Mouse (Mus musculus) ES-Bruce4 (cell line): Measurements from ENCODE around the gene Slc11a1.

Experiments
- CTCF ChIP-seq: IDR thresholded peaks from one replicate; pipeline ENCODE4 v1.8.1; 2011; ENCODE audit warnings: low read depth, low read length
- EP300 ChIP-seq: IDR thresholded peaks from 2 replicates; pipeline ENCODE4 v1.6.1; 2011; ENCODE audit warnings: low read depth, low read length; ENCODE audit not compliant: insufficient read depth
- POLR2A ChIP-seq: IDR thresholded peaks from one replicate; pipeline ENCODE4 v1.8.1; 2011; ENCODE audit warnings: low read length; ENCODE audit not compliant: insufficient read depth

- no peak for TF ChIP-seq CTCF
- no peak for TF ChIP-seq POLR2A
- TF ChIP-seq EP300, result no peak
These were observed 32.7 kb upstream of the Slc11a1 start for GRCm38 (mm10) chr1:74342308-74342707.
